Mouse (Mus musculus): Measurements from ENCODE around the gene Atf7.

Gene Atf7

DNA sequence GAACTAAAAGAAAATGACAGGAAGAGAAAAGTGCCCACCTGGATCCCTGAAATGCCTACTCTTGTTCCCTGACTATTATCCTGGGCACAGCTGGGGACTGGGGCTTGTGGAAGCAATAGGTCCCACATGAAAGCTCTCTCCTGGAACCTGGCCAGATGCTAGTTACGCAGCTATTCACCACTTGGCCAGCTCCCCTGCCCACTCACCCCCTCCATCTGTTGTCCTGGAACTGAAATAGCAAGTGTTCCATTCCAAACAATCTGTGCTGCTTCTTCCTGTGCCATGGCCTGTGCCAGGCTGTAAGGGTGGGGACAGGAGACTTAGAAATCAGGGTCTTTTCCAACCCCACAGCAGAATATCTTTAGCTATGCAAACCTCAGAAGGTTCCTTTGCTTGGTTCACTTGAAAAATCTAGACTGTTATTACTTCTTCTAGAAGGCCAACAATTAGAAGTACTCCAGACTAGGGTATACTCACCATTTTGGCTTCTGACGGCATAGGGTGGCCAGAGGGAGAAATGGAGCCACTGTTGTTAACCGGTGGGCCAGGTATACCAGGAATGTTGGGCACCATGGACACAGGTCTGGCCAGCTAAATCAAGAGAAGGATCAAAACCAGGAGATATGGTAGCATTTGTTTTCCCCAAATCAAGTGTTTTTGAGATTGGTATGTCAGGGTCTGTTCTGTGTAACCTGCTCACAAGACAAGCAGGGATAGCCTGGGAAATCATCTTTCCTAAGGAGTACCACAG, 78.4 kb downstream of the Atf7 start:
- DNase-seq: peak; percentile 62 to 70

- DNase-seq: no peak
Observed at GRCm38 (mm10) chr15:102546246-102546645, 79.0 kb downstream of the Atf7 start.

DNA sequence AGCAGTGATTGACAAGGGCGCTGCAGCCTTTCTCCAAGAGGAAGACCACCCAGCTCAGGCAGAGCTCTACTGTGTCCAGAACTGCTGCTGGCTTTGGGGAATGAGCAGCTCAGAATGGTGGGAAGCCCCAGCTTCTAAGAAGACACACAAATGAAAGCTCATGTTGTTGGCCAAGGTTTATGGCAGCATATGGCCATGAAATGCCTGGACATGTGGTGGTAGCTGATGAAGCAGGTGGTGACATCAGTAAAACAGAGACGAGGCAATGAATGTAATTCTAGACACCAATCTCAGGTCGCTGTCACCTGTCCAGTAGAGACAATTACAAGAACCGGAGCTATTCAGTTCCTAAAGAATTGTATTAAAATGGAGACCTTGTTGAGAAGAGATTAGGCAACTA, 80.5 kb downstream of the Atf7 start:
- DNase-seq: no peak

GRCm38 (mm10) chr15:102533926-102534325, 91.3 kb downstream of the Atf7 start:
- no peak for DNase-seq

DNA sequence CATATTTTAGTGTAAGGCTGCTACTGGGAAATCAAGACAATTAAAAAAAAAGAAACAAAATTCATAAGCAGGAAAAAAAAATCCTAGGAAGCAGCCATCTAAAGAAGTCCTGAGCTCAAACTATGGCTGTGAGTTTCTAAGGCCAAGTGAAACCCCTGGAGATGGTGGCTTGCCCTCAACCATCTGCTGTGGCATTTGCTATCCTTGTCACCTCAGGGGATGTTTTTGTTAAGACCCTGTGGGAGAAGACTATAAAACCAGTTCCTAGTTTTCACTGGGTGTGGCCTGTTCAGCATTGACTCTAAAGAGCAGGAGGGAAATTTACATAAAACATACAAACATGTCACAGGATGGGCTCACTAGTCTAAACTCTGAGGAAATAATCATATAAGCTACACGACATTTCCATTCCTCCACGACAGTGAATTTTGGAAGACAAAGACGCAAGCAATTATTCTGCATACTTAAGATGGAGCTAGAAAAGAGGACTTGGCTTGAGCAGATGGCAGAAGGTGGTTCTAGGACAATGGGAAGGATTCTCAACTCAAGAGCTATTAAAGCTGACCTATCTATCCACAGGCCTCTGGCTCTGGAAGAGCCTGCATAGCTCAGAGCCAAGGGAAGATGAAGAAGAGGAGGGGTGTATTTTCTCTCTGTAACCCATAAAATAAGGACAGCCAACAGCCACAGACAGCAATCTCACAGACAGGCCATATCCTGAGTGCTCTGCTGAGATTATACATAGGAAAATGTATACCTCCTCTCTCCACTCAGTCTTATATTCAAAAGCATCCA, 93.0 kb downstream of the Atf7 start:
- DNase-seq: no peak

DNA sequence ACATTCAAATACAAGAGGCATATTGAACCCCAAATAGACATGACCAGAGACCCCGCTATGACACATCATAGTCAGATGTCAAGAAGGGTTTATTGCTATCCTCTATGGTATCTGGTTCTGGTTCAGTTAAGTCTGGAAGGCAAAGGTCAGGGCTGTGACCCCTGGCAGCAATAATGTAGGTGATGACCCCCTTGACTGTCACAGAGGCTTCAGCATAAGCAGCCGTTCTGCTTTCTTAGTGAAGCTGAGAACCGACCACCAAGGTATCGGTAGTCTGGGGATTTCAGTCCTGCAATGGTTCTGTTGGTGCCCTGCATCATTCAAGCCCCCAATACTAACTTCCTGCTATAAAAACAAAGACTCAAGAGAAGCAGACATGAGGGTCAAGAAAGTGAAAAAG, 93.7 kb downstream of the Atf7 start:
- no peak for DNase-seq

DNA sequence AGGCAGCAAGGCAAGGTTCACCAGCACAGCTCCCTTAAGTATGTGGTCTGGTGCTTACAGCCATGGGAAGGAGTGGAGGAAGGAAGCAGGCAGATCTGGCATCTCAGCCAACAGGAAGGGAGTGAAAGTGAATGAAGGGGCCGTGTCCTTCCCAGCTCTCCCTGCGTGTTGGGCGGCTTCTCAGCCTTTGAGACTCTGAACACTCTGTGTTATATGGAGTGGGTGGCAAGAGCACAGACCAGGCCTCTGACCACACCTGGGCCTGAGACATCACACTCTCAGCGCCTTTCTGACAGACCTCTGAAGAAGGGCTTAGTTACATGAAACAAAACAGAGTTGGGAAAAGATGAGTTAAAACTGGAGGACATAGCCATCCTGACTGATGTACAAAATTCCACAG, 94.7 kb downstream of the Atf7 start:
- DNase-seq: no peak

GRCm38 (mm10) chr15:102528396-102528795, 96.9 kb downstream of the Atf7 start:
- no peak for DNase-seq

- DNase-seq: peak in 1 of 2 experiments; percentile 28
Observed at GRCm38 (mm10) chr15:102527936-102528335, 97.3 kb downstream of the Atf7 start.

DNA sequence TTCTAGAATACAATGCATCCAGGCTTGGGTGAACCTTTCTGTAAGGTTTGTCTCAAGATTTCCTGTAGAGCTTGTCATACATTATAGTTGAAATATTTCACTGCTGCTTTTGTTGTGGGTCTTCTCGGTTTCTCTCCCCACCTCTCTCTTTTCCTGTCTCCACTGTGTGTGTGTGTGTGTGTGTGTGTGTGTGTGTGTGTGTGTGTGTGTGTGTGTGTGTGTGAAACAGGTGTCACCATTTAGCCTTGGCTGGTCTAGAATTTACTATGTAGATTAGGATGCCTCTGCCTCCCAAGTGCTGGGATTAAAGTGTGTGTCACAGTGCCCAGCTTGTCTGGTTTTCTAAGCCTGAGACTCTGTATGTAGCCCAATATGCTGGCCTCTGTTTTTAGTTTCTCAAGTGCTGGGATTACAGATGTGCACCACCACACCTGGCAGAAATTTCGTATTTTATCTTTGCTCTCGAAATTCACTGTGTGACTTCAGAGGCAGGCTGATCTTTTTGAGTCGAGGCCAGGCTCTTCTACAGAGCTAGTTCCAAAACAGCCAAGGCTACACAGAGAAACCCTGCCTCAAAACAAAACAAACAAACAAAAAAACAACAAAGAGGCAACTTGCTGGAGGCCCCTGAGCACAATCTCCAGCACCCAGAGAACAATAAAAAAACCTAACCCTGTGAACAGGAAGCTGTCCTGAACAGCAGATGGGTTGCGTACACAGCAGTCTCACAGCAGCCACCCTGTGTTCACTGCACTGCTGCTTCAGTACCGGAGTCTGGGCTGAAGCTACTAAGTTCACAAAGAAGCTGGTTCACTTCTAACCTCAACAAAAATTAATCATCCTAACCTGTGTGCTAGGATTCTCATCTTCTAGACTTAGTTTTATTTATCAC, 98.9 kb downstream of the Atf7 start:
- DNase-seq: peak in 1 of 2 experiments; percentile 21

DNA sequence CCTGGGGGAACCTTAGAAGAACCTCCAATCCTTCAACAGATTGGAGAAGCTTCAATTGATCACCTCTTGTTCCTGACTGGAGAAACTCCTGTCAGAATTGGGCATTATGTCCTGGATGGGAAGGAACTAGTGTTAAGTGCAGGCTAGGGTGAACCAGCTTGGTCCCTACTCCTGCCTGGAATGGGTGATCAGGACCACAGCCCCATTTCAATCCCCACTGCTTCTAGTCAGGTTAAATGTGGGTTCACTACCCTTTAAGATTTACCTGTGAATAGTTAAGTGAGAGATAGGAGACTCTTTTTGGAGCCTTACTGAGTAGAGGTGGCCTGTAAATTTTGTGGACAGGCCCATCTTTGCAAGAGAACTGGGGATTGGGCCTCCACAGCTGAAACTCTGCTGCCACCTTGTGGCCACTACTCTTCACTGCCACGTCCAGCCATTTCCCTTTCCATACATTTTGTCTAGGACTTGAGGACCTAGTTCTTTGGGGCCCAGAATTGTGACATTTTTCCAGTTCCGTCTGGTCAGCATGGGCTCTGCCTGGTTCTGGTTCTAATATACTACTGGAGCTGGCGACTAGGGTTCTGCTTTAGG, 100.3 kb downstream of the Atf7 start, which contains the start of gene Npff:
Gene Npff, minus strand, starts transcription at position 51 of the 594 bp plus-strand sequence.
- DNase-seq: peak; percentile 68 to 79

GRCm38 (mm10) chr15:102521480-102521879, 103.8 kb downstream of the Atf7 start:
- no peak for DNase-seq

DNA sequence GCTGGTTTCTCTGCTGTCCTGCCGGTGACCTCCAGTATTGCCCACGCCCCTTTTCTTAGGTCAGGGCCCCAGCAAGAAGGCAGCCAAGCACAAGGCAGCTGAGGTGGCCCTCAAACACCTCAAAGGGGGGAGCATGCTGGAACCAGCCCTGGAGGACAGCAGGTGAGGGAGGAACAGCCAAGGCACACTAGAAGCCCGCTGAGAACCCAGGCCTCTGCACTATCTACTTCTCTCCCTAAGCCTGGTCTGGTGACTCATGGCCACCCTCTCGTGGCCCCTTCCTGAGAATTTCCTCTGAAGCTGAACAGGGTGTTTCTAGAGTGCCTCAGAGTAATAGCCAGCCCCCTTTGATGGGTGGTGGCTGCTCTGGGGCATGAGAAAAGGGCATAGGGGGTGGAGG, 104.8 kb downstream of the Atf7 start:
- peak in 1 of 2 experiments; percentile 39 for DNase-seq

- DNase-seq: no peak
Observed at GRCm38 (mm10) chr15:102519211-102520141, 105.8 kb downstream of the Atf7 start.

- DNase-seq: peak in 1 of 2 experiments; percentile 37
Observed at GRCm38 (mm10) chr15:102518859-102519201, 106.4 kb downstream of the Atf7 start.

GRCm38 (mm10) chr15:102517976-102518858, 107.0 kb downstream of the Atf7 start, which contains the start of gene Tarbp2:
Gene Tarbp2 (plus strand): TSS chr15:102518192.
- peak; percentile 100 for DNase-seq

DNA sequence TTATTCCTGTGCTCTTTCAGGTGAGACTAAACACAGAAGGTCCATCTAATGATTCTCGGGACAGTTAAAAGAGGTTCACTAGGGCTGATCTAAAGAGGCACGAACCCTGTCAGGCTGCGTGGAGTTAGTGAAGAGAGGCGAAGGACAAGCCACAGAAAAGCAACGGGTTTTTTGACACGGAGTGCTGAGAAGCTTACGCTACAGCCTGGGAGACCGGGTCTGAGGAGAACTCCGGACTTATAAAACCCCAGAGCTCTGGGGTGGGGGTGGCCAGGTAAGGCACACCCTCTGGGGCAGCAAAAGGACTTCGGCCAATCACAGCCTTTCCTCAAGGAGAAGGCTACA, 107.7 kb downstream of the Atf7 start:
- DNase-seq: no peak

GRCm38 (mm10) chr15:102516728-102517404, 108.4 kb downstream of the Atf7 start, which contains the start of gene Map3k12:
Gene Map3k12 (minus strand): TSS chr15:102517064.
- DNase-seq: peak; percentile 68 to 84

GRCm38 (mm10) chr15:102516293-102516692, 109.0 kb downstream of the Atf7 start:
- peak in 1 of 2 experiments; percentile 53 for DNase-seq

- no peak for DNase-seq
Observed at GRCm38 (mm10) chr15:102515791-102516190, 109.5 kb downstream of the Atf7 start.

All from kidney, postnatal 25 days (tissue).